ENCODE assay signal across 17 mouse cellular contexts in the genomic region with DNA sequence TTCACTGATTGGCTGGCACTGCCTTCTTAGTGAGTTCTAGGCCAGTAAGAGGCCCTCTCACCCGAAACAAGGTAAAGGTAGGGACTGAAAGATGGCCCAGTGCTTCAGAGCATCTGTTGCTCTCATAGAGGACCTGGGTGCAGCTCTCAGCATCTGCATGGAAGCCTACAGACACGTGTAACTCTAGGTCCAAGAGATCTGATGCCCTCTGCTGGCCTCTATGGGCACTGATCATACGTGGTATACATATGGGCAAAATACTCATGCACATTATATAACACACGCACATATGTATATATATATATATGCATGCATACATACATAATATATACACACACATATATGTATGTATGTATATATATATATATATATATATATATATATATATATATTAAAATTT.
DNase-seq lines count a peak whose midpoint lies in the region; ATAC-seq and TF ChIP-seq lines count a peak whose summit lies in the region.
"Had no signal": no experiment of that assay in that cellular context is flagged by ENCODE, and none has a peak within 500 bp of the region (broad histone marks: within the 10 kb centered on the region; RNA-seq: fewer than 3 reads in every experiment).

No protein-coding gene starts in this region.

- H3K9me3 ChIP-seq in lung, postnatal 0 days (ENCODE audit: low read length) = no peaks in the 10 kb centered on the region
- H3K9me3 ChIP-seq: heart, embryonic 15.5 days; hindbrain, embryonic 10.5 days; intestine, embryonic 15.5 days; limb, embryonic 15.5 days; lung, embryonic 15.5 days had no signal

- DNase-seq in CD4-positive, CD25-positive, alpha-beta regulatory T cell, adult 2 months (ENCODE audit: low read depth, low spot score) = peak; percentile 22
- no peak for DNase-seq in lung, postnatal 0 days (ENCODE audit: low spot score)
- DNase-seq in lung, postnatal 4 days = no peak
- peak; percentile 44 for DNase-seq in ES-CJ7 (ENCODE audit: low read depth, low spot score)
- no peak for DNase-seq in MN1 (ENCODE audit: low spot score)
- no peak for DNase-seq in frontal cortex, adult 2 months (ENCODE audit: extremely low spot score in 1 of 2, low spot score in 1 of 2)
- DNase-seq: cerebellum, adult 11-12 months; kidney, postnatal 10 days; right cerebral cortex, postnatal 14 days had no signal

- peak; percentile 35 for TF ChIP-seq CTCF in lung, postnatal 0 days (IDR thresholded peaks at IDR 0.05)

- H3K9ac ChIP-seq in lung, postnatal 0 days (replicated peaks; ENCODE audit: low read depth) = no peak overlapping the region
- H3K9ac ChIP-seq: heart, embryonic 15.5 days; intestine, embryonic 15.5 days; limb, embryonic 15.5 days; lung, embryonic 15.5 days had no signal

- 90% methylated on average over 4 of the region's 4 CpGs for WGBS in lung, postnatal 0 days

- H3K36me3 ChIP-seq in lung, postnatal 0 days (ENCODE audit: insufficient read depth, low read length) = no peaks in the 10 kb centered on the region
- H3K36me3 ChIP-seq: heart, embryonic 15.5 days; hindbrain, embryonic 10.5 days; intestine, embryonic 15.5 days; limb, embryonic 15.5 days; lung, embryonic 15.5 days; midbrain, embryonic 10.5 days had no signal

- ATAC-seq in CD4-positive, CD25-positive, alpha-beta regulatory T cell, adult 4 months = no peak
- no peak for ATAC-seq in lung, postnatal 0 days
- peak; percentile 56; the same call in 1 of the 2 replicates for ATAC-seq in megakaryocyte-erythroid progenitor cell, adult 5-6 weeks (replicated peaks; ENCODE audit: low FRiP score, low TSS enrichment, poor library complexity, severe bottlenecking)
- ATAC-seq: intestine, embryonic 15.5 days had no signal

- no peaks in the 10 kb centered on the region for H3K27me3 ChIP-seq in lung, postnatal 0 days (replicated peaks; ENCODE audit: insufficient read depth, low read length)
- H3K27me3 ChIP-seq: heart, embryonic 15.5 days; intestine, embryonic 15.5 days; limb, embryonic 15.5 days; lung, embryonic 15.5 days had no signal

- no peak for TF ChIP-seq EP300 in lung, postnatal 0 days (IDR thresholded peaks at IDR 0.05)

- H3K4me3 ChIP-seq in lung, postnatal 0 days (ENCODE audit: low read depth, low read length) = no peak overlapping the region
- H3K4me3 ChIP-seq: heart, embryonic 15.5 days; hindbrain, embryonic 10.5 days; intestine, embryonic 15.5 days; limb, embryonic 15.5 days; lung, embryonic 15.5 days; midbrain, embryonic 10.5 days had no signal

- no peak overlapping the region for H3K27ac ChIP-seq in lung, postnatal 0 days (ENCODE audit: low read length)
- H3K27ac ChIP-seq: heart, embryonic 15.5 days; hindbrain, embryonic 10.5 days; intestine, embryonic 15.5 days; limb, embryonic 15.5 days; lung, embryonic 15.5 days; midbrain, embryonic 10.5 days had no signal

- H3K4me1 ChIP-seq in lung, postnatal 0 days (ENCODE audit: insufficient read depth, low read depth, low read length) = no peaks in the 10 kb centered on the region
- H3K4me1 ChIP-seq: heart, embryonic 15.5 days; intestine, embryonic 15.5 days; limb, embryonic 15.5 days; lung, embryonic 15.5 days had no signal

- H3K4me2 ChIP-seq in lung, postnatal 0 days (replicated peaks; ENCODE audit: low read depth, low read length) = no peak overlapping the region
- H3K4me2 ChIP-seq: heart, embryonic 15.5 days; intestine, embryonic 15.5 days; limb, embryonic 15.5 days; lung, embryonic 15.5 days had no signal

Comparison
In these comparisons a context has a peak if more than half of its experiments do, and no peak if none do; other contexts are left out.
1. DNase-seq: peak in CD4-positive, CD25-positive, alpha-beta regulatory T cell, adult 2 months (single experiment) and ES-CJ7 (single experiment); none in lung, postnatal 0 days (single experiment), lung, postnatal 4 days (0 of 2), MN1 (single experiment) and frontal cortex, adult 2 months (0 of 2).